Mouse (Mus musculus): ENCODE measurements at regions not wholly inside any gene's neighbourhood (a gene's known extent, or its start where the extent isn't known, plus 50 kb on each side); places are given as distances from the start of the nearest gene placed in this dataset.

DNA sequence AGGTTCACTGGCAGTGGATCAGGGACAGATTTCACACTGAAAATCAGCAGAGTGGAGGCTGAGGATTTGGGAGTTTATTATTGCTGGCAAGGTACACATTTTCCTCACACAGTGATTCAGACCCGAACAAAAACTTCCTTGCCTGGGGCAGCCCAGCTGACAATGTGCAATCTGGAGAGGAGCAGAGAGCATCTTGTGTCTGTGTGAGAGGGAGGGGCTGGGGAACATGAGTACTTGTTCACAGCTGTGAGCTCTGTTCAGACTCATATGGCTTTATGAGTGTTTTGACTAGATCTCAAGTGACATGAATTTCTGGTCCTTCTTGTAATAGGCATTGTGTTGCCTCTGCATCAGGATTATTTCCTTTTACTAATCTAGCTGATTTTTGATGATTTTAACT lies 74.8 kb upstream of the Tacstd2 start:
- no peak for TF ChIP-seq CTCF (IDR thresholded peaks at IDR 0.05; ENCODE audit: borderline replicate concordance, control insufficient read depth, extremely low read depth, insufficient read depth, low read length, poor library complexity)
- TF ChIP-seq POLR2A (IDR thresholded peaks at IDR 0.05; ENCODE audit: control insufficient read depth, extremely low read depth, insufficient read depth, low read length, poor library complexity), result no peak
